Mouse (Mus musculus): ENCODE measurements around the gene AC124502.3.

DNA sequence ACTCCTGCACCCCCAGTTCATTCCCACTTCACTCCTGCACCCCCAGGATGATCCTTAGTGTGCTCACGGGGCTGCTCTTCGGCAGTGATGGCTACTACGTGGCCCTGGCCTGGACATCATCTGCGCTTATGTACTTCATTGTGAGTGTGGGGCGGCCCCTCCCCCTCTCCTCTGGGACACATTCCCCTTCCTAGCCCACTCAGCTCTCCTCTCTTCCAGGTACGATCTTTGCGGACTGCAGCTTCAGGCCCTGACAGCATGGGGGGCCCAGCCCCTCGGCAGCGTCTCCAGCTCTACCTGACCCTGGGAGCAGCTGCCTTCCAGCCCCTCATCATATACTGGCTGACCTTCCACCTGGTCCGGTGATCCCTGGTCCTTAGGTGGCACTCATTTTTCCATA is 53.4 kb downstream of the AC124502.3 start:
- TF ChIP-seq CTCF (IDR thresholded peaks at IDR 0.05; ENCODE audit: low read depth), result no peak
- TF ChIP-seq EP300 (IDR thresholded peaks at IDR 0.05; ENCODE audit: low read depth), result no peak

Data from liver, embryonic 14.5 days (tissue).